Mouse (Mus musculus) cerebellum, adult 11-12 months (tissue): ENCODE measurements around the gene Acbd3.

ENCODE experiments used
- DNase-seq: peaks from one replicate; pipeline ENCODE4 v3.0.0; 2022

The Acbd3 gene

GRCm38 (mm10) chr1:180791821-180792480 is 66.1 kb downstream of the Acbd3 start:
- DNase-seq, result peak; percentile 76

- DNase-seq, result peak; percentile 82
Observed at GRCm38 (mm10) chr1:180792814-180793213, 67.0 kb downstream of the Acbd3 start.

- DNase-seq, result peak; percentile 52
Observed at GRCm38 (mm10) chr1:180793445-180794117, 67.7 kb downstream of the Acbd3 start.

GRCm38 (mm10) chr1:180794170-180794569 is 68.3 kb downstream of the Acbd3 start:
- peak; percentile 87 for DNase-seq

GRCm38 (mm10) chr1:180798660-180799059 is 72.8 kb downstream of the Acbd3 start:
- no peak for DNase-seq

- no peak for DNase-seq
Observed at GRCm38 (mm10) chr1:180799253-180799652, 73.4 kb downstream of the Acbd3 start.

- DNase-seq, result no peak
Observed at GRCm38 (mm10) chr1:180800022-180800421, 74.2 kb downstream of the Acbd3 start.

GRCm38 (mm10) chr1:180800814-180801213 is 75.0 kb downstream of the Acbd3 start:
- DNase-seq, result no peak

GRCm38 (mm10) chr1:180801466-180801994 is 75.7 kb downstream of the Acbd3 start:
- DNase-seq, result no peak
